Mouse (Mus musculus) ES-E14 (cell line): ENCODE measurements around the gene Pde6d. TPM values are rescaled to one million over a fixed set of nuclear protein-coding genes. Genes with fewer than 3 reads are reported as not detected.

Experiments
- DNase-seq: peaks from one replicate; pipeline ENCODE4 v3.0.0-alpha.2; 2013; ENCODE audit warnings: low read depth, low spot score
- H3K27ac ChIP-seq: 2 replicates; pipeline ENCODE4 v1.5.1; 2012; ENCODE audit warnings: low read depth, mild to moderate bottlenecking, low read length, moderate library complexity, mixed read lengths; ENCODE audit not compliant: poor library complexity, insufficient read depth, severe bottlenecking
- H3K36me3 ChIP-seq: 2 replicates; pipeline ENCODE4 v1.6.1; 2012; ENCODE audit warnings: mild to moderate bottlenecking, low read length, moderate library complexity, mixed read lengths; ENCODE audit not compliant: control insufficient read depth, poor library complexity, insufficient read depth, severe bottlenecking
- H3K4me1 ChIP-seq, 2 experiments: fragments of 150-350 bp in 1 of 2; sonication (generic) in 1 of 2; 2 replicates each; pipeline ENCODE4 v1.6.1; 2012; ENCODE audit warnings: low read length in 2 of 2, mild to moderate bottlenecking in 1 of 2, mixed read lengths in 1 of 2; ENCODE audit not compliant: control insufficient read depth in 2 of 2, insufficient read depth in 2 of 2, poor library complexity in 1 of 2
- H3K4me3 ChIP-seq, 2 experiments: fragments of 150-350 bp in 1 of 2; sonication (generic) in 1 of 2; 2 replicates each; pipeline ENCODE4 v1.5.1; 2012; ENCODE audit warnings: low read length in 2 of 2, low read depth in 1 of 2, mild to moderate bottlenecking in 1 of 2, mixed read lengths in 1 of 2; ENCODE audit not compliant: insufficient read depth in 1 of 2, poor library complexity in 1 of 2, severe bottlenecking in 1 of 2
- H3K9ac ChIP-seq: 2 replicates; pipeline ENCODE4 v1.6.1; 2012; ENCODE audit warnings: low read depth, mild to moderate bottlenecking, low read length, mixed read lengths; ENCODE audit not compliant: poor library complexity, insufficient read depth, severe bottlenecking
- H3K9me3 ChIP-seq: fragments of 150-350 bp; sonication (generic); 2 replicates; pipeline ENCODE4 v1.6.1; 2012; ENCODE audit warnings: low read depth, mild to moderate bottlenecking, low read length; ENCODE audit not compliant: control insufficient read depth, insufficient read depth
- CHD2 ChIP-seq: IDR thresholded peaks from 2 replicates; pipeline ENCODE4 v1.6.1; 2014; ENCODE audit warnings: mild to moderate bottlenecking, low read depth, low read length, inconsistent platforms
- HCFC1 ChIP-seq: IDR thresholded peaks from 2 replicates; pipeline ENCODE4 v1.6.1; 2012; ENCODE audit warnings: low read length, inconsistent platforms, borderline replicate concordance; ENCODE audit not compliant: insufficient read depth
- MAFK ChIP-seq: IDR thresholded peaks from 2 replicates; pipeline ENCODE4 v1.6.1; 2014; ENCODE audit warnings: mild to moderate bottlenecking, low read depth, low read length, inconsistent platforms; ENCODE audit not compliant: insufficient read depth
- ZC3H11A ChIP-seq: IDR thresholded peaks from 2 replicates; pipeline ENCODE4 v1.6.1; 2012; ENCODE audit warnings: low read depth, mild to moderate bottlenecking, inconsistent platforms, low read length, borderline replicate concordance
- ZNF384 ChIP-seq: IDR thresholded peaks from 2 replicates; pipeline ENCODE4 v1.6.1; 2012; ENCODE audit warnings: low read depth, low read length, inconsistent platforms
- in situ Hi-C, 2 experiments: fragments of 600-800 bp; cut with MboI; formaldehyde crosslinking; loops; one replicate each; pipeline ENCODE4 v1.15.1; 2025; ENCODE audit warnings: low sequenced_read_pairs in 2 of 2, inconsistent platforms in 1 of 2; ENCODE audit not compliant: unreplicated experiment in 2 of 2
- total RNA-seq: library from RNA; depleted of rRNA; stranded (reverse); fragments of 300-350 nt; gene quantifications from 2 replicates; pipeline ENCODE4 v1.2.3, GENCODE M21; 2012

The Pde6d gene
- total RNA-seq, 1 experiment: 9.2 TPM

GRCm38 (mm10) chr1:86499903-86500302 is 82.5 kb downstream of the Pde6d start:
- H3K36me3 ChIP-seq: no peaks in the 10 kb centered on the region
- TF ChIP-seq HCFC1 (no peak), CHD2 (no peak), MAFK (no peak), ZC3H11A (no peak), ZNF384 (no peak)
- no peak overlapping the region for H3K27ac ChIP-seq
- peaks cover 25 to 33% of the 10 kb centered on the region in 2 experiments for H3K4me1 ChIP-seq
- H3K9me3 ChIP-seq: no peaks in the 10 kb centered on the region
- H3K9ac ChIP-seq: no peak overlapping the region
- no peak for DNase-seq
- H3K4me3 ChIP-seq: no peak overlapping the region
- in situ Hi-C loops: no loop called here

GRCm38 (mm10) chr1:86498611-86499010 is 83.8 kb downstream of the Pde6d start:
- Histone ChIP-seq H3K9me3 (no peaks in the 10 kb centered on the region), H3K4me3 (no peak overlapping the region), H3K36me3 (no peaks in the 10 kb centered on the region), H3K27ac (peak overlapping the region; percentile 19; the same call in 1 of the 2 replicates), H3K9ac (no peak overlapping the region; the same call in 1 of the 2 replicates), H3K4me1 (peaks cover 25 to 39% of the 10 kb centered on the region in 2 experiments)
- TF ChIP-seq CHD2 (no peak), ZC3H11A (no peak), HCFC1 (no peak), ZNF384 (no peak), MAFK (no peak)
- no peak for DNase-seq
- in situ Hi-C loops: no loop called here

- no peak overlapping the region for H3K9ac ChIP-seq
- in situ Hi-C loops: no loop called here
- no peaks in the 10 kb centered on the region for H3K9me3 ChIP-seq
- no peak for DNase-seq
- no peaks in the 10 kb centered on the region for H3K36me3 ChIP-seq
- peak overlapping the region; percentile 61; the same call in 1 of the 2 replicates for H3K27ac ChIP-seq
- no peak overlapping the region for H3K4me3 ChIP-seq
- peaks cover 24 to 39% of the 10 kb centered on the region in 2 experiments for H3K4me1 ChIP-seq
- TF ChIP-seq MAFK (no peak), ZC3H11A (no peak), CHD2 (no peak), HCFC1 (no peak), ZNF384 (no peak)
These were observed 84.4 kb downstream of the Pde6d start for GRCm38 (mm10) chr1:86497986-86498385.

GRCm38 (mm10) chr1:86497361-86497760 is 85.1 kb downstream of the Pde6d start:
- DNase-seq: no peak
- in situ Hi-C loops: no loop called here
- H3K4me1 ChIP-seq: peaks cover 27 to 42% of the 10 kb centered on the region in 2 experiments
- no peaks in the 10 kb centered on the region for H3K9me3 ChIP-seq
- TF ChIP-seq ZC3H11A: no peak
- no peak for TF ChIP-seq HCFC1
- no peak for TF ChIP-seq ZNF384
- no peak for TF ChIP-seq MAFK
- no peak for TF ChIP-seq CHD2
- no peak overlapping the region for H3K9ac ChIP-seq
- H3K4me3 ChIP-seq: no peak overlapping the region
- H3K27ac ChIP-seq: peak overlapping the region; percentile 61; the same call in 1 of the 2 replicates
- H3K36me3 ChIP-seq: no peaks in the 10 kb centered on the region

GRCm38 (mm10) chr1:86496340-86496739 is 86.1 kb downstream of the Pde6d start:
- in situ Hi-C loops: no loop called here
- no peaks in the 10 kb centered on the region for H3K36me3 ChIP-seq
- no peak for TF ChIP-seq ZNF384
- no peak for TF ChIP-seq MAFK
- no peak for TF ChIP-seq ZC3H11A
- TF ChIP-seq HCFC1: no peak
- TF ChIP-seq CHD2: no peak

More at GRCm38 (mm10) chr1:86496340-86496739, 86.1 kb downstream of the Pde6d start:
- Histone ChIP-seq H3K4me1 (peaks cover 27 to 44% of the 10 kb centered on the region in 2 experiments), H3K9ac (no peak overlapping the region), H3K9me3 (no peaks in the 10 kb centered on the region), H3K27ac (no peak overlapping the region), H3K4me3 (no peak overlapping the region)
- no peak for DNase-seq
